Mouse (Mus musculus) ovary, postnatal 14 days (tissue): ENCODE data around the gene Ppan.

Experiments used
- DNase-seq: peaks from one replicate; pipeline ENCODE4 v3.0.0; 2022; ENCODE audit warnings: low spot score

The Ppan gene

DNA sequence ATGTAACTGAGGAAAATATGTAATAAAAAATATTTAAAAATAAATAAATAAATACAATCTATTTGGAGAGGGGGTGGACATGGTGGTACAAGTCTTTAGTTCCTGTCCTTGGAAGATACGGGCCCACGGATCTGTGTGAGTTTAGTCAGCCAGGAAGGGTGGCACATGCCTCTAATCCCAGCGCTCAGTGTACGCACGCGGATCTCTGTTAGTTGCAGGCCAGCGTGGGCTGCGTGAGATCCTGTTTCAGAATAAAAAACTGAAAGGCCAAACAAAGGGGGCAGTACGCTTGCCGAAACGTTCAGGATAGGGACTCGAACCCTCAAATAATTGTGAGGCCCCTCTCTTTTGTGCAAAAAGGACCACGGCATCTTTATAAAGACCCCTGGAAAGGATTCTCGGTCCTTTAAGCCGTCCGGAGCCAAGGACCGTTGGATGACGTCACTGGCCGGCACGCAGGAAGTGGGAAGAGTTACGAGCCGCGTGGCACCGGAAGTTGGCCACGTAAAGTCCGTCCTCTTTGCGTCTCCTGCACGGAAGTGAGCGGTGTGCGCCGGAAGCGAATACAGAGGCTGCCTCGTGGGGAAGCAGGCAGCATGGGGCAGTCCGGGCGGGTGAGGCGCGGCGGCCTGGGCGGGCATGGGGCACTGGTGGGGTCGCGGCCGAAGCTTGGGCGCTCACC lies at the start of gene Ppan:
Ppan (plus strand) TSS at position 472 of the 682 bp plus-strand sequence.
- peak; percentile 83 for DNase-seq

DNA sequence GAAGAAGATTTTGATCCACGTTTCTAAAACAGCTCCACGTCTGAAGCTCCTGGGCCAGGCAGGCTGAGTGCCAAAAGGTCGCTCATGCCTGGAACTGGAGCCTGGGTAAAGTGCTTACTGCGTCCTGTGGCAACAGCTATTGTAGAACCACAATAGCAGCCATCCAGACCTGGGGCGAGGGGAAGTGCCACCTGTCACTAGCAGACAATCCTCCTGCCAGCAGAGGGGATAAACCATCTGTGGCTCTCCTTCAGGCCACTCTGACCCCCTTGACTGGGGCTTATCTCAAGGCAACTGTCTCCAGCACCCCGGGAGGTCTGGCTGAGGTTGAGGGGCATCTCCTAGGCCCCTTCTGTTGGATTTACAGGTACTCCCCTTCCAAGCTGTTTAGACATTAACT lies 49.0 kb upstream of the Ppan start:
- DNase-seq: no peak

DNA sequence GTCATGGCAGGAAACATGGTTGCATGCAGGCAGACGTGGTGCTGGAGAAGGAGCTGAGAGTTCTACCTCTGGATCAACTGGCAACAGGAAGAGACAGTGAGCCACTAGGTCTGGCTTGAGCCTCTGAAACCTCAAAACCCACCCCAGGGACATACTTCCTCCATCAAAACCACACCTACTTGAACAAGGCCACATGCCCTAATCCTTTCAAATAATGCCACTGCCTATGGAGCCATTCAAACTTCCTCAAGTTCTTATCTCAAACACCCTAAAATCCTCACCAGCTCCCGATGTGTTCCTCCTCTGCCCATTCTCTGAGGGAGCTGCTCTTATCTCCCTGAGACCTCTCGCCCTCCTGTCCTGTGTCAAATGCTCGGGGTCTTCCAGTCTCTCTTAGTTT lies 45.8 kb upstream of the Ppan start:
- DNase-seq: no peak

DNA sequence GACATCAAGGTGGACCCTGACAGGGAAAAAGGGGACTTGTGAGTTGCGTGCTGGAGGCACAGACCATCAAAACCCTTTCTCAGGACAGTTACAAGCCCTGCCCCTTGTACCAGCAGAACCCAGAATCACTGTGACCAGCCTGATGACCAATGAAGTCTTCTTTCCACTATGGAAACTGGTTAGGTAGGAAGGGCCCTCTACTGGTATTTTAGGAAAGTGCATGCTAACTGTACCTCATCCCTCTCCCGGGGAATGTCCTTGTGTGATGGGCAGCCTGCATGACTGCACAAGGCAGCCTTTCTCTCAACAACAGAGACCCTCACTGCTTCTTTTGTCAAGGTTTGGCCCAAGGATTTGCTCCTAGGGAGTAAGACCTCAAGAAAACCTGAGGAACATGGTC lies 45.3 kb upstream of the Ppan start:
- peak; percentile 13 for DNase-seq

DNA sequence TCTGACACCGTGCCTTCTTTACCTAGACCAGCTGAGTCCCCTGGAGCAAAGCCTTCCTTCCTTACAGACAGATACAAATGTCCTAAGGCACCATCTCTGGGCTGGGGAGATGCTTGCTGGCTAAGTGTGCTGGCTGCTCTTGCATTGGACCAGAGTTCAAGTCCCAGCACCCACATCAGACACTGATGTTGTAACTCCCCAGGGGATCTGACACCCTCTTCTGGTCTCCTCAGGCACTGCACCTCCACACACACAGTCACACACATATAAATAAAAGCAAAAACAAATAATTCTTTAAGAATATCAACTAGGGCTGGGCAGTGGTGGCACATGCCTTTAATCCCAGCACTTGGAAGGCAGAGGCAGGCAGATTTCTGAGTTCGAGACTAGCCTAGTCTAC lies 37.8 kb upstream of the Ppan start:
- no peak for DNase-seq

DNA sequence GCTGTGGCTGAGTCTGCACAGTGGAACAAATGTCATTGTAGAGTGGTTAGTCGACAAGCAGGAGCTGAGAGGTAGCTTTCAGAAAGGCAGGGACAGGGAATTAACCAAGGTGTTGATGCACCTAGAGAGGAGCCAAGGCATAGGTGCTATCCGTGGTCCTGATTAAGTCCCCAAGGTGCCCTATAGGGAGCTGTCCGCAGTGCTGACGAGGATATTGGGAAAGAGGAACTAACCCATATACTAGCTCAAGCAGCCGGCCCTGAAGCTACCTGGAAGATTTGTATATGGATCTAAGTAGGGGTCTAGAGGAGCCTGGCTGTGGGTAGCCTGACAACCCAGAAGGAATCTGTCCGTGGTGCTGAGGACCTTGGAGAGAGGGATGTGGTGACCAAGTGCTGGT lies 30.8 kb upstream of the Ppan start:
- no peak for DNase-seq

DNA sequence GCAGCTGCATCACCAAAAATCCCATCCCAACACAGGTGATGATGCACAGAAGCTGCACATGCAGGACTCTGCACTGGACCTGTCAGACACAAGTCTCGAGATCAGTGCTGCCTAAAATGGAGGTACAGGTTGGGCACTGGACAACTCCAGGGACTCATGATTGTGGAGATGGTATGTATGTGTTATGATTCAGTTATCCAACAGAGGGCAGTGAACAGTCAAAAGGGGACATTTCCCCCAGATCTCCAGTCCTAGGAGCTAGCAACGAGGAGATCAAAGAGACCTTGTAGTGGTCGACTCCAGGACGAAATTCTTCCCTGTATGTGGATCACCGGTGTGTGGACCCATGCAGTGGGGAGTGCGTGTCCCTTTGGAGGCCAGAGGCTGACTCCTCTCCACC lies 28.0 kb upstream of the Ppan start:
- DNase-seq: no peak

DNA sequence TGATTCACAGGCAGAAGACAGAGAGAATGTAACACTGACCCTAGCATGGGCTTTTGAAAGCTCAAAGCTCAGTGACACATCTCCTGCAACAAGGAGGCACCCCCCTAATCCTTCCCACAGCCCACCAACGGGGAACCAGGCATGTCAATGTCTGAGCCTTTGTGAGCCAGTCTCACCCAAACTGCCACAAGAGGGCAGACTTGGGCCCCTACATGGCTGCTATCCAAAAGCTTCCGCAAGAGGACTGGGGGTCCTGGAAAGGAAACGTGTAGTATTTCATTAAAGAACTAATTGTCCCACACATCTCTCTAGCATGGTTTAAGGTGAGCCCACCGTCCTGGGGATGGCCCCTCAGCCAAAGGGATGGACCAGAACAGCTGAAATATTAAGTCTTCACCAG lies 26.2 kb upstream of the Ppan start:
- no peak for DNase-seq

DNA sequence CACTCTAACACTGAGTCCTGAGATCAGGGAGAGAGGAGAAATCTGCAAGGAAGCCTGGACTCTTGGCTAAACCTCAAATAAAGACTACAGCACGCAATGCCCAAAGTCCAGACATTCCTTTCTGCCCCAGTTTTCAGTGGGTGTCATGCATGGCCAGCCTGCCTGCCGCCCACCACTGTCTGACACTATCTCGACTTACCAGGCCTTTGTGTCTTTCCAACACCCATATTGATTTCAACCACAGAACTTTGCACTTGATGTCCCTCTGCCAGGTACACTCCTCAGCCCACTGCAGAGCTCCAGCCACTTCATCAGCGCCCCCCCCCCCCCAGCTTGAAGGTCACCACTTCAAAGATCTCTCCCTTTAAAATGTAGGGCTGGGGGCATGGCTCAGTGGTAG lies 25.8 kb upstream of the Ppan start:
- no peak for DNase-seq

DNA sequence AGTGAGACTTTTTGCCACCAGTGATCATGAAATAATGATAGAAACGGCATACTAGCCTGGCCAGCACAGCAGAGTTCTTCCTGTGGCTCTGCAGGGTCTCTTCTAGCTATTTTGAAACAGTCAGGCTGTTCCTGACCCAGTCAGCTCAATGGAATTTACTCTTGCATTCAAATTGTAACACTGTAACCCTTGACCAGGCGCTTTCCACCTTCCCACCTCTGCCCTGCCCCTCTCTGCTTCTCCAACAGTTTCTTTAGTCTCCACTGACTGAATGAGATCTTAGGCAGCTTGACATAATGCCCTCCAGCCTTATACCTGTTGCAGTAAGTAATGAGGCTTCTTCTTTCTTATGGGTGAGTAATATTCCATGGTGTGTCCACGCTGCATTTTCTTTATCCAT lies 21.1 kb upstream of the Ppan start:
- DNase-seq: no peak

DNA sequence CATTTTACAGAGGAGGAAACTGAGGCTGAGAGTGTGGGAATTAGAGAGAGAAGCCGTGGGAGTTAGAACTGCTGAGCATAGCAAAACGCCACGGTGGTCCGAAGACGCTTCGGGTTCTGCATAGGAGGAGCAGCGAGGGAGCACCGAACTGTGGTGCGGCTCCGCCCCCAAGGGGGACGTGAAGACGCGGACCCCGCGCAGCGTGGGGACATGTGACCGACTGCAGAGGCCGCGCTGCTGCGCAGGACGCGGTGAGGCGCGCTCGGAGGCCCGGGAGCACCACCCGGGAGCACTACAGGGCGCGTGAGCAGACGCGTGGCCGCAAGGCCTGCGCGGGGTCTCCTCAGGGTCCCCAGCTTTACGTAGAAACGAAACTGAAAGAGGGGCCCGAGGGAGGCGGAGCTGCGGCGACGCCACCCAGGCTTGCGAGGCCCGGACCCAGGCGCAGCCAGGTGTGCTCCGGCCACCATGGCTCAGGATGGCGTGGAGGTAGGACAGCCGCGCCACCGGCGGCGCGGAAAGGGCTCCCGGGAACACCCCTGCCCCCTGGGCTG lies 19.4 kb upstream of the Ppan start, which contains the start of gene A230050P20Rik:
A230050P20Rik (plus strand) TSS at position 195 of the 554 bp plus-strand sequence.
- DNase-seq: no peak

DNA sequence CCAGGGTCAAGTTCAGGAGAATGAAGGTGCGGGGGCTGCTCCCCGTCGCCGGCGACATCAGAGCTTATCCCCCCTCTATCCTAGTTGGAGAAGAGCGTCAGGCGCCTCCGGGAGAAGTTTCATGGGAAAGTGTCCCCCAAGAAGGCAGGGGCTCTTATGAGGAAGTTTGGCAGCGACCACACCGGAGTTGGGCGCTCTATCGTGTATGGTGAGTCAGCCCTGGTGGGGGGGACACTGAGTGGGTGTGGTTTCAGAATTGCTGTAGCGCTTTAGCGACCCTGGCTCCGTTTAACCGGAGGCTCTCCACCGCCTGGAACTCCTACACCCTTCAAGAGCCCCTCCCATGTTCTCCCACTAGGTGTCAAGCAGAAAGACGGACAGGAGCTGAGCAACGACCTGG lies 18.7 kb upstream of the Ppan start:
- no peak for DNase-seq

DNA sequence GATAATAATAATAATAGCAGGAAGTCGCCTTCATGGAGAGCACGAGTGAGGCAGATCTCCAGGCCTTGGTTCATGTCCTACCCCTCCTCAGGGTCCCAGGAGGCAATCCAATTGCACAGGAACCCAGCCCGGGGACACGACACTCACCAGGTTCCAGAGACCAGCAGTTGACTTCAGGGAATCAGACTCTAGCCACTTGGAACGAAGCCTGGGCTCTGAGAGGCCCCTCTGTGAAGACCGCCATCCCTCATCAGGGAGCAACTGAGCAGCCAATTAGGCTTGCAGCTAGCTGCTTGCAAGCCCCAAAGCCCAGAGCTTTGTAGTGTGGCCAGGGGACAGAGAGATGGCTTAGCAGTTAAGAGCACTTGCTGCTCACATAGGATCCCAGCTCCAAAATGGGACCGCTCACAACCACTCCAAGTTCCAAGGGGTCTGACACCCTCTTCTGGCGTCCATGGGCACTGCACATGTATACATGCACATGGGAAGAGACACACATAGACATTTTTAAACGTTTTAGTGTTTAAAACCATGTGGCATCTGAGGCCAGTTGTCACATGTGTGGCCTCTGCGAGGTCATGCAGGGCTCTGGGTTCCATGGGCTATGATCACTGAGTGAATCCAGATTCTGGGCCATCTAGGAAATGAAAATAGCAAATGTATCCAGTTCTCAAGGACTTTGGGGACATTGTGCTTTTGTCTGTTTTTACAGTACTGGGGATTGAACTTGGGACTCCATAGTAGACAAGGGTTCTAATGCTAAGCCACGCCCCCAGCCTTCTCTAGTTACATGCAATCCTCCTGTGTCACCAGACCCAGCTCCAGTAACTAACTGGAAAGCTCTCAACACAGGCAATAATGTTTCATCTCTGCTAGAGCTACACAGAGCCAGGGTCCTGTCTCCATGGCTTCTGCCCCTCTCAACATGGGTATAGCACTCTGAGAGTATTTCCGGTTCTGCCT lies 17.5 kb upstream of the Ppan start:
- no peak for DNase-seq

DNA sequence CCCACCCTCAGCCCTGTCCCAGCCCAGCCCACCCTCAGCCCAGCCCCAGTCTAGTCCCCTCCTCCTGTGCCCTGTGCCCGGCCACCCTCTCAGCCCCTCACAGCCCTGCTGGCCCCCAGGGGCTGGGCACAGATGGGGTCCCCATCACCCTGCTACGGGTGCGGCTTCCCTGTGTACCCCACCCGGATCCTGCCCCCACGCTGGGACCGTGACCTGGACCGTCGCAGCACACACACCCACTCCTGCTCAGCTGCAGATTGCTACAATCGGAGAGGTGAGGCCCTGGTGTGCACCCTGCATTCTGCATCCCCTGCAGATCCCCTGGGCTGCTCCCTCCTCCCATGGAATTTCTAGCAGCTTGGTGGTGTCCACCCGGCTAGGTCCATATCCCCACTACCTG lies 15.0 kb upstream of the Ppan start:
- no peak for DNase-seq

DNA sequence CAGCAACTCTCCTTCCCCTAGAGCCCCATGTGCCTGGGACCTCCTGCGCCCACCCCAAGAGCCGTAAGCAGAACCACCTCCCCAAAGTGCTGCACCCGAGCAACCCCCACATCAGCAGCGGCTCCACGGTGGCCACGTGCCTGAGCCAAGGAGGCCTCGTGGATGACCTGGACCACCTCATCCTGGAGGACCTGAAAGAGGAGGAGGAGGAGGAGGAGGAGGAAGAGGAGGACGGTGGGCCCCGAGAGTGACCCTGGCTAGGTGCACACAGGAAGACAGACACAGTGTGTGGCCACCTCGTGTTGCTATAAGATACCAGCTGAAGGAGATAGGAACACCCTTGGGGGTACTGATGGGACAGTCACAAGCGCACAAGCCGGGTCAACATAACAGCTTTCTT lies 14.5 kb upstream of the Ppan start:
- DNase-seq: no peak

DNA sequence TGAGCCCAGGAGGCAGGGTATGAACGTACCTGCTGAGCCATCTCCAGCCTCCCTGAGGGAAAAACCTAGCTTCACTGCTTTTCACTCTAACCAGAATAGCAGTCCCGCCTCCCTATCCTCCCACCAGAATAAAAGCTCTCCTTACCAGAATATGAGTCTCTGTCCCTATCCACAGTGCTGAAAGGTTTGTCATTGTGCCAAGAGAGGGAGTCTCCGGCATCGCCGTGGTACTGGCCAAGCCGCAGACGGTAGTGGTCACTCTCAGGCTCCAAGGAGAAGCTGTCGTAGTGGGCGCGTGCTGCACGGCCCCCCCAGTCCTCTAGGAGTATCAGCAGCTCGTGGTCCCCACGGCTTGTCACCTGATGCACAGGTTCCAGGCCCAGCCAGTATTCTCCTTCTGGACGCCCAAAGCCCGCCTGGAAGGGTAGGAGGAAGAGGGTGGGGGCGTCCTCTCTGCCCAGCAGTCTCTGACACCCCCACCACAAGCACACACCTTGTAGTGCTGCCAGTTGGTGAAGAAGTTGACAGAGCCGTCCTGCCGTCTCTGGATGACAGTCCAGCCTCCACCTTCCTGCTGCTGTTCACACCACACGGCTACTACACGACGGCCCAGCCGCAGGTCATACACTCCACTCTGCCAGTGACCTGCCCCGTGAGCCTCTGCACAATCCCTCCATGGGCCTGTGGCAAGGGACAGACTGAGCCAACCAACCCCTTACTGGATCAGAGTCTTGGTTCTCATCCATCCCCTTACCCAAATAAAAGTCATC lies 12.8 kb upstream of the Ppan start:
- DNase-seq: no peak

DNA sequence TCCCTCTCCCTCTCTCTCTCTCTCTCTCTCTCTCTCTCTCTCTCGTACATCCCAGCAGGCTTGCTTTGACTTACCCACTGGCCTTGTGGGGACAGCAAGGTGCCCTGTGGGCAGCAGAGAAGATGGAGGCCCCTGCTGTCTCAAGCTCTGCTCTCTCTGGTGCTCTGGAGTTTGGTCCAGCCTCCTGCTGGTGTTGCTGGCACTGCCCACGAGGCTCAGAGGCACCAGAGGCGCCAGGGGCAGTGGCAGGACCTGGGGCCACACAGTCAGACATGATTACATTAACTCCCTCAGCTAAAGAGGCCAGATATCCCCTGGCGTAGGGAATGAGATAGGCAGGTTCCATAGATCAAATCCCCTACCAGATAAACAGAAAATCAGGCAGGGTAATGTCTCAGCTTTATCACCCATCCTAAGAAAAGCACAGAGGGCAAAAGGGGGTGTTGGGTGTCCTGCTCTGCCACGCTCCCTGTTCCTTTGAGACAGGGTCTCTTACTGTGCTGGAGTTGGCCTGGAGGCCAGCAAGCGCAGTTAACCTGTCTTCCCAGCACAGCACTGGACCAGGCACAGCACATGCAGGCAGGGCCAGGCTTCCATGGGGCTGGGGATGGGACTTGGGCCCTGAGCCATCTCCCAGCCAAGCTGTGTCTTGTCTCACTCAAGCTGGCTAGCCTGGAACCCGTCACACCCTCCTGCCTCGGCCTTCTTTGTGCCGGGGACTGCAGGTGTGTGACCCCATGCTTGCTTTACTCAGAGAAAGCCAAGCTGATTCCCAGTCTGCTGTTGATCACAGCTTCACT lies 11.5 kb upstream of the Ppan start:
- no peak for DNase-seq

DNA sequence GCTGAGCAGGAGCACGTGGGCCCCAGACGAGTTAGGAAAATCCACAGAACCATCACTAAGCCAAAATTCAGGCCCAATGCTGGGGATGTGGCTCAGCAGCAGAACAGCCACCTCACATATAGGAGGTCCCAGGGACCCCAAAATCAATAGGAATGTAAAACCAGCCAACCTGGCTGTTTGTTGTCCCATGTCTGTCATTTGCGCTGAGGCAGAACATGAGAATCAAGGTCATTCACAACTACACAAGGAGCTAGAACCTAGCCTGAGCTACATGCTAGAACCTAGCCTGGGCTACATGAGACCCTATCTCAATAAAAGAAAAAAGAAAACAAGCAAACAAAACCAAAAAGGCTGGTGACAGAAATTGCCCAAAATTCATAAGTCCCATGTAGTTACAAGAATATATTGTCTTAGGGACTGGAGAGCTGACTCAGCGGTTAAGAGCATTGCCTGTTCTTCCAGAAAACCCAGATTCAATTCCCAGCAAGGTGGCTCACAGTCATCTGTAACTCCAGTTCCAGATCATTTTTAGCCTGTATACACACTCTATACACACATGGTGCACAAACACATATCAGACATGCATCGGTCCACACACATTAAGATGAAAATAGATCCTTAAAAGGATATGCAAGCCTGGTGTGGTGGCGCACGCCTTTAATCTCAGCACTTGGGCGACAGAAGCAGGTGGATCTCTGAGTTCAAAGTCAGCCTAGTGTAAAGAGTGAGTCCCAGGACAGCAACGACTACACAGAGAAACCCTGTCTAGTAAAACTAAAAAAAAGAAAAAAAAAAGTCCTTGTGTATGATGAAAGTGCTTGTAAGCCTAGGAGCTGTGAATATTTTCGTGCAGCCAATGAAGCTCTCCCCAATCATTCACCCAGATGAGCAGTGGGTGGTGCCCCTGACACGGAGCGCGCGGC lies 10.6 kb upstream of the Ppan start:
- DNase-seq: no peak

DNA sequence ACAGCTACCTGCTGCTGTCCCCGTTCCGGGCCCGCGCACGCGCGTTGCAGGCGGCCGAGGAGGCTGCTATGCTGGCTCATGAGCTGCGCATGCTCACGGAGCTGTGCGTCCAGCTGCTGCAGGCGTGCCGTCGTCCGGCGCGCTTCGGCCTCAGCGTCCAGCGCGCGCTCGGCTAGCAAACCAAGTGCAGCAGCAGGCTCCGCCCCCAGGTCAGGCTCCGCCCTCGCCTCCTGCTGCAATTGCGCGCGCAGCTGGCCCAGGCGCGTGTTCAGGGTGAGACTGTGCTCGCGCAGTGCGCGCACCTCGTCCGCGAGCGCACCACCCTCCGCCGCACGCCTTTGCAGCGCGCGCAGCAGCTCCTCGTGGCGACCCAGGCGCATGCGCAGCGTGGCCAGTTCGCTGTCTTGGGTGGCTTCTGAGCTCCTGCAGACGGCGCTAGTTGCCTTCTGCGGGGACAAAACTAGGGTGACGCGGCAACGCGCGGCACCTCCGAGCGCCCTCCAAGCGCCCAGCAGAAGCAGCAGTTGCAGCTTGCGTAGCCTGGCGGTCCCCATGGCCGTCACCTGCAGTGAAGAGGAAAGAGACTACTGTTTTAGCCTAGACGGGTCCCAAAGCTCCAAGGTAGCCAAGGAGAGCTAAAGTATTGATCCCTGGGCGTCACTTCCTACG lies 9.8 kb upstream of the Ppan start:
- peak; percentile 99 for DNase-seq

DNA sequence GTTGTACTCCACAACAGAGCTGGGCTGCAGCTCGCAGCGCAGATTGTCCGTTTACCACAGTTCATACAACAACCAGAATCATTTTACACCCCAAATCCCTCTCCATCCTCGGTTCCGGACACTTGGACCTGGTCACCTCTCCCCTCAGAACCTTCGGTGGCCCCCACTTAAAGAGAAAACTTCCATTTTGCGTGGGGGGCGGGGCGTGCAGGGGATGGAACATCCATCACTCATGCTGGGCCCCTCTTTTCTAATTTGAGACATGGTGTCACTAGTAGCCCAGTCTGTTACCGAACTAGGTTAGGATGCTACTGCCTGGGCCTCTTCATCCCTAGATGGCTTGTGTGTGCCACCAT lies 9.3 kb upstream of the Ppan start:
- no peak for DNase-seq
